Mouse (Mus musculus): ENCODE measurements around the gene Snx29. TPM values are rescaled to one million over a fixed set of nuclear protein-coding genes. Genes with fewer than 3 reads are reported as not detected.
A peak's percentile ranks its signal among the peaks of the same experiment; 100 is the strongest.

The Snx29 gene
- total and polyA plus RNA-seq, 3 experiments: 2.6 to 9.9 (median 8.9) TPM

- TF ChIP-seq CTCF (IDR thresholded peaks at IDR 0.05) (no peak), POLR2A (IDR thresholded peaks at IDR 0.05; ENCODE audit: insufficient read depth, low read depth, low read length) (no peak), EP300 (IDR thresholded peaks at IDR 0.05; ENCODE audit: insufficient read depth, low read depth, low read length) (no peak)
- DNase-seq: no peak
- intact Hi-C loops (cut with DNase I): loop anchor here (5.0 kb wide), 3 partner anchors 92 to 212 kb away; partner anchors contain the start of genes Gspt1, Rsl1d1 and Snx29
- no peaks in the 10 kb centered on the region for H3K27me3 ChIP-seq (ENCODE audit: control insufficient read depth, insufficient read depth, low read length)
- H3K36me3 ChIP-seq (ENCODE audit: control insufficient read depth, insufficient read depth, low read length): no peaks in the 10 kb centered on the region
- no peaks in the 10 kb centered on the region for H3K79me2 ChIP-seq (replicated peaks; ENCODE audit: control insufficient read depth, insufficient read depth, low read length)
- H3K9ac ChIP-seq (ENCODE audit: low read depth, low read length): no peak overlapping the region
- WGBS: 84% methylated on average over 2 of the region's 2 CpGs
- no peak overlapping the region for H3K27ac ChIP-seq
- H3K4me3 ChIP-seq: no peak overlapping the region
- no peaks in the 10 kb centered on the region for H3K4me1 ChIP-seq (ENCODE audit: control insufficient read depth, insufficient read depth, low read length)
Measured at GRCm38 (mm10) chr16:11414631-11415030, 91.9 kb downstream of the Snx29 start.

DNA sequence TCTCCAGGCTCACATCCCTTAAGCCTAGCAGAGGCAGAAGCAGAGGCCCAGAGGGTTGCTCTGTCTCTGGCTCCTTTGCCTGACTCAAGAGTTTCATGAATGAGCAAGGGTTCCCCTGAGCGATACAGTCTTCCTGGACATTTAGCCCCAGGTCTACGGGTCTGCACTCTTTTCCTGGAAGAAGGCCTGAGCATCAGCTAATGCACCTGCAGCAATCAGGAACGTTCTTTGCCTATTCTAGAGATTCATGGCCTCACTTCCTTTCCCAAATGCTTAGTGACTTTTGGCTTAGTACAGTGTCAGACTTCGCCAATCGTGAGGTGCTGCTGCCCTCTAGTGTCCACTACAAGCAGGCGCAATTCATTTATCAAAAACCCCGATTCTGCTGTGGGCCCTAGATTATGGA is 95.5 kb downstream of the Snx29 start:
- H3K4me3 ChIP-seq: no peak overlapping the region
- H3K36me3 ChIP-seq (ENCODE audit: control insufficient read depth, insufficient read depth, low read length): no peaks in the 10 kb centered on the region
- H3K27me3 ChIP-seq (ENCODE audit: control insufficient read depth, insufficient read depth, low read length): no peaks in the 10 kb centered on the region
- intact Hi-C loops (cut with DNase I): loop anchor here (1.0 to 5.0 kb wide), 5 partner anchors 96 to 545 kb away; partner anchors contain the start of genes Gspt1, Rsl1d1 and Snx29
- H3K9ac ChIP-seq (ENCODE audit: low read depth, low read length): no peak overlapping the region
- TF ChIP-seq POLR2A (IDR thresholded peaks at IDR 0.05; ENCODE audit: insufficient read depth, low read depth, low read length): no peak
- peak; percentile 97 for TF ChIP-seq CTCF (IDR thresholded peaks at IDR 0.05)
- peak; percentile 96; the same call in 1 of the 2 replicates for TF ChIP-seq EP300 (IDR thresholded peaks at IDR 0.05; ENCODE audit: insufficient read depth, low read depth, low read length)
- no peak overlapping the region for H3K27ac ChIP-seq
- no peaks in the 10 kb centered on the region for H3K79me2 ChIP-seq (replicated peaks; ENCODE audit: control insufficient read depth, insufficient read depth, low read length)
- DNase-seq: peak; percentile 51 to 60
- WGBS: 13% methylated on average over 7 of the region's 7 CpGs
- H3K4me1 ChIP-seq (ENCODE audit: control insufficient read depth, insufficient read depth, low read length): no peaks in the 10 kb centered on the region

DNA sequence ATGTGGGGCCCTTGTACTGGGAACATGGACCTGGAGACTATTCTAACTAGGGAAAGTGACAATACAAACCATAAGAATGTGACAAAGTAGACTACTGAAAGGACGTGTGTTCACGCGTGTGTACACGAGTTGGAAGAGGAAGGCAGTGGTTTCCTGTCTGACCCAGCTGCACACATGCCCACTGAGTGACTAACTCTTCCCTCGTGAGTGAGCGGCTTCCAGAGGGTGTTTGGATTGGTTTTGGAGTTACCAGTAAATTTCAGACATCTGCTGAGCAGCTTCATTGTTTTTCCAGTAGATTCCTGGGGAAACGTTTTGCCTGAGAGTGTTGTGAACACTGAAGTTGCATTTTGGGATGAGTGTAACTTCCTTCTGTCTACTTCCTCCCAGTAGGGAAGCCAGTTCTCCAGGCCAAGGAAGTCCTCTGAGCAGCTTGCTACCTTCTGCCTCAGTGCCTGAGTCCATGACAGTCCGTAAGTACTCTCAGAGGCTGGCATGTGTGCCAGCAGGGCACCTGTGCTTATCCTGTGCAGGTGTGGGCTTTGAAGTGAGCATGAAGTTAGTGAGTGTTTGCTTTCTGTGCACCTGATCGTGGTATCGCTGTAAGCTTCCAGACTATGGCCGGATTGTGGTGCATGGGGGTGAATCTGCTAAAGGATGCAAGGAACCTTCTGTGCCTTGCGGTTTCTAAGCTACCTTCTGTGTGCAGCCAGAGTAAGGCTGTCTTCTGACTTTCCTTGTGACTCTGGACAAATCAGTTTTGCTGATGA is 97.8 kb downstream of the Snx29 start:
- Histone ChIP-seq H3K36me3 (ENCODE audit: control insufficient read depth, insufficient read depth, low read length) (no peaks in the 10 kb centered on the region), H3K27me3 (ENCODE audit: control insufficient read depth, insufficient read depth, low read length) (no peaks in the 10 kb centered on the region), H3K9ac (ENCODE audit: low read depth, low read length) (no peak overlapping the region), H3K4me1 (ENCODE audit: control insufficient read depth, insufficient read depth, low read length) (no peaks in the 10 kb centered on the region), H3K27ac (no peak overlapping the region), H3K4me3 (no peak overlapping the region), H3K79me2 (replicated peaks; ENCODE audit: control insufficient read depth, insufficient read depth, low read length) (no peaks in the 10 kb centered on the region)
- intact Hi-C loops (cut with DNase I): loop anchor here (10.0 kb wide), 2 partner anchors 514 to 784 kb away; no protein-coding TSS in a partner anchor
- DNase-seq: no peak
- WGBS: 64% methylated on average over 12 of the region's 12 CpGs
- TF ChIP-seq POLR2A (IDR thresholded peaks at IDR 0.05; ENCODE audit: insufficient read depth, low read depth, low read length) (no peak), CTCF (IDR thresholded peaks at IDR 0.05) (no peak), EP300 (IDR thresholded peaks at IDR 0.05; ENCODE audit: insufficient read depth, low read depth, low read length) (no peak)

DNA sequence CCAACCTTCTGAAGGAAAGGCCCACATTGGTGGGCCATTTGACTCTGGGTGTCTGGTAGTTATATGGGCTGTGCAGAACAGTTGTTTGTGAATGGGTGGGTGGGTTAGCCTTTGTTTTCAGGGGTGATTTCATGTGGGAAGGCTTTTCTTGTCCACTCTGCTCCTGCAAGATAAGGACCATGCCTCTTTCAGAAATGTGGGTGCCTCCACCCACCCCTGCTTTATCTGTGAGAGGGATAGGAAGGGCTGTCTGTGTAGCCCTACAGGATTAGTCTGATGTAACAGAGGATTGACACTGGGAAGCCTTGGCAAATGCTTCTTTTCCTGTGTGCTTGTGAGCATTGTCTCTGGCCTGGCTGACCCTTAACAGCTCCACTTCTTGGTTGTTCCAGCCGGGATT is 99.5 kb downstream of the Snx29 start:
- intact Hi-C loops (cut with DNase I): loop anchor here (10.0 kb wide), 2 partner anchors 513 to 783 kb away; no protein-coding TSS in a partner anchor
- TF ChIP-seq EP300 (IDR thresholded peaks at IDR 0.05; ENCODE audit: insufficient read depth, low read depth, low read length) (no peak), POLR2A (IDR thresholded peaks at IDR 0.05; ENCODE audit: insufficient read depth, low read depth, low read length) (no peak), CTCF (IDR thresholded peaks at IDR 0.05) (no peak)
- 83% methylated on average over 1 of the region's 1 CpGs for WGBS
- Histone ChIP-seq H3K4me3 (no peak overlapping the region), H3K79me2 (replicated peaks; ENCODE audit: control insufficient read depth, insufficient read depth, low read length) (no peaks in the 10 kb centered on the region), H3K4me1 (ENCODE audit: control insufficient read depth, insufficient read depth, low read length) (no peaks in the 10 kb centered on the region), H3K9ac (ENCODE audit: low read depth, low read length) (no peak overlapping the region), H3K27ac (no peak overlapping the region), H3K27me3 (ENCODE audit: control insufficient read depth, insufficient read depth, low read length) (no peaks in the 10 kb centered on the region), H3K36me3 (ENCODE audit: control insufficient read depth, insufficient read depth, low read length) (no peaks in the 10 kb centered on the region)
- no peak for DNase-seq

DNA sequence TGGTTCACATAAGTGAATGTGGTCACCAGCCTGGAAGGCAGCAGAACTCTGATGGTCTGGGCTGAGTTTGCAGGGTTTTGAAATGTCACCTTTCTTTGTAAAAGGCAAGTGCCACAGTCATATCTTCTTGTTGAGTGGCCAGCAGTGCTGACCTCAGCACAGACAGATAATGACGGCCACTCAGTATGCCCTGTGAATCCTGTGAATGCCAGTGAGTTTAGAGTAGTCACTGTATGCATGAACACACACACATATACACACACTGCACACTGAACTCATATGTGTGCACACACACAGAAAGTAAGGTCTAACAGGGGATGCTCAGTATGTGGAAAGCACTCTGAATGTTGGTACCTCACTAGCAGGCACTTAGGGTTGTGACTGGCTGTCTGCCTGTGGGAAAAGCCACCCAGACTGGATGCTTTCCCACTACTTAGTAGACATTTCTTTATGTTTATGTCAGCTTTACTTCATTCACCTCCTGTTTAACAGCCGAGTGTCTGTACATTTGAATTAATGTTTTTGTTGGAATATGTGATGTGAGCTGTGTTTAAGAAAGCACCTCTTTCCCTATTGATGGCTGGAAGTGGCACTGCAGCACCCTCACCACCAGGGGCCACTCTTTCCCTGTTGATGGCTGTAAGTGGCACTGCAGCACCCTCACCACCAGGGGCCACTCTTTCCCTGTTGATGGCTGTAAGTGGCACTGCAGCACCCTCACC is 100.3 kb downstream of the Snx29 start:
- H3K36me3 ChIP-seq (ENCODE audit: control insufficient read depth, insufficient read depth, low read length): no peaks in the 10 kb centered on the region
- no peaks in the 10 kb centered on the region for H3K4me1 ChIP-seq (ENCODE audit: control insufficient read depth, insufficient read depth, low read length)
- no peaks in the 10 kb centered on the region for H3K79me2 ChIP-seq (replicated peaks; ENCODE audit: control insufficient read depth, insufficient read depth, low read length)
- H3K27ac ChIP-seq: no peak overlapping the region
- no peak overlapping the region for H3K9ac ChIP-seq (ENCODE audit: low read depth, low read length)
- H3K27me3 ChIP-seq (ENCODE audit: control insufficient read depth, insufficient read depth, low read length): no peaks in the 10 kb centered on the region
- TF ChIP-seq POLR2A (IDR thresholded peaks at IDR 0.05; ENCODE audit: insufficient read depth, low read depth, low read length): no peak
- no peak for TF ChIP-seq EP300 (IDR thresholded peaks at IDR 0.05; ENCODE audit: insufficient read depth, low read depth, low read length)
- TF ChIP-seq CTCF (IDR thresholded peaks at IDR 0.05): peak; percentile 40
- intact Hi-C loops (cut with DNase I): loop anchor here (10.0 kb wide), 2 partner anchors 512 to 782 kb away; no protein-coding TSS in a partner anchor
- no peak overlapping the region for H3K4me3 ChIP-seq
- WGBS: 88% methylated on average over 2 of the region's 2 CpGs
- DNase-seq: no peak

All from heart, adult 2 months (tissue).